Mouse (Mus musculus) spleen, adult 2 months (tissue): ENCODE measurements around the gene Auts2.

ENCODE experiments used
- CTCF ChIP-seq: fragments of 200-500 bp; IDR thresholded peaks from 2 replicates; pipeline ENCODE4 v1.5.1; 2011; ENCODE audit warnings: mild to moderate bottlenecking, inconsistent platforms; ENCODE audit not compliant: insufficient read depth, insufficient read length, insufficient replicate concordance; ENCODE audit errors: extremely low read depth
- POLR2A ChIP-seq: fragments of 200-500 bp; IDR thresholded peaks from 2 replicates; pipeline ENCODE4 v1.6.1; 2011; ENCODE audit warnings: low read depth, low read length, inconsistent platforms

GRCm38 (mm10) chr5:131544381-131544780 is 998.8 kb downstream of the Auts2 start:
- TF ChIP-seq CTCF (no peak), POLR2A (no peak)
